Mouse (Mus musculus) heart, adult 2 months (tissue): ENCODE results near the gene Psmb5.
A peak's percentile ranks its signal among the peaks of the same experiment; 100 is the strongest.

Source experiments
- CTCF ChIP-seq: fragments of 200-600 bp; IDR thresholded peaks from 2 replicates; pipeline ENCODE4 v1.8.1; 2022; ENCODE audit warnings: antibody characterized with exemption, mild to moderate bottlenecking, moderate library complexity
- EP300 ChIP-seq: fragments of 200-500 bp; IDR thresholded peaks from 2 replicates; pipeline ENCODE4 v1.6.1; 2011; ENCODE audit warnings: low read depth, low read length, control low read depth; ENCODE audit not compliant: insufficient read depth
- POLR2A ChIP-seq: fragments of 200-500 bp; IDR thresholded peaks from 2 replicates; pipeline ENCODE4 v1.6.1; 2011; ENCODE audit warnings: mild to moderate bottlenecking, low read depth, low read length, control low read depth; ENCODE audit not compliant: insufficient read depth

GRCm38 (mm10) chr14:54577089-54577982 is 40.5 kb downstream of the Psmb5 start, which contains the start of gene Ajuba:
- TF ChIP-seq POLR2A (peak; percentile 52; the same call in 1 of the 2 replicates), CTCF (no peak), EP300 (no peak)
